Mouse (Mus musculus) CD4-positive, CD25-positive, alpha-beta regulatory T cell, adult 4 months (primary cell): ENCODE results near the gene Olfr1022. TPM values are rescaled to one million over a fixed set of nuclear protein-coding genes. Genes with fewer than 3 reads are reported as not detected.

ENCODE experiments used
- ATAC-seq: one replicate; pipeline ENCODE4 v1.8.0; 2017
- polyA plus RNA-seq, 2 experiments: library from polyadenylated mRNA; unstranded; fragments of 100-300 nt; shearing (Covaris generic); gene quantifications; one replicate each; pipeline ENCODE4 v1.2.1; 2017

Gene Olfr1022
- not detected for polyA plus RNA-seq

- no peak for ATAC-seq
Observed at GRCm38 (mm10) chr2:85868294-85868693, at the start of gene Olfr1022. Gene Olfr1022 (plus strand): TSS chr2:85868594.

- no peak for ATAC-seq
Observed at GRCm38 (mm10) chr2:85845383-85845782, 23.0 kb upstream of the Olfr1022 start, which contains the start of gene Olfr1019. Gene Olfr1019 (minus strand): TSS chr2:85845483.

GRCm38 (mm10) chr2:85846730-85847129 lies 21.7 kb upstream of the Olfr1022 start, which contains the start of gene Olfr1020:
Gene Olfr1020 (plus strand): TSS chr2:85847030.
- no peak for ATAC-seq

- ATAC-seq = no peak
Observed at GRCm38 (mm10) chr2:85885340-85885739, 16.9 kb downstream of the Olfr1022 start, which contains the start of gene Olfr1023. Gene Olfr1023 (plus strand): TSS chr2:85885640.

GRCm38 (mm10) chr2:85904952-85905351 lies 36.6 kb downstream of the Olfr1022 start, which contains the start of gene Olfr1024:
Gene Olfr1024 (minus strand): TSS chr2:85905052.
- ATAC-seq = no peak

GRCm38 (mm10) chr2:85913197-85913596 lies 44.8 kb downstream of the Olfr1022 start:
- no peak for ATAC-seq

- no peak for ATAC-seq
Observed at GRCm38 (mm10) chr2:85914893-85915292, 46.5 kb downstream of the Olfr1022 start, which contains the start of gene Olfr1025-ps1. Gene Olfr1025-ps1 (plus strand): TSS chr2:85915193.

Other genes starting within 250 kb of the Olfr1022 start
- not detected for gene Olfr1002, start 217.9 kb upstream of the Olfr1022 start, polyA plus RNA-seq
- gene Olfr154, start 204.1 kb upstream of the Olfr1022 start, polyA plus RNA-seq = not detected
- gene Olfr1006, start 189.8 kb upstream of the Olfr1022 start, polyA plus RNA-seq = not detected
- not detected for gene Olfr1008, start 179.2 kb upstream of the Olfr1022 start, polyA plus RNA-seq
- not detected for gene Olfr1009, start 153.2 kb upstream of the Olfr1022 start, polyA plus RNA-seq
- not detected for gene Olfr1012, start 105.8 kb upstream of the Olfr1022 start, polyA plus RNA-seq
- not detected for gene Olfr1013, start 101.5 kb upstream of the Olfr1022 start, polyA plus RNA-seq
- gene Olfr1014, start 95.9 kb upstream of the Olfr1022 start, polyA plus RNA-seq = not detected
- not detected for gene Olfr1015, start 86.6 kb upstream of the Olfr1022 start, polyA plus RNA-seq
- not detected for gene Olfr1016, start 66.0 kb upstream of the Olfr1022 start, polyA plus RNA-seq
- not detected for gene Olfr1018, start 50.1 kb upstream of the Olfr1022 start, polyA plus RNA-seq
- gene Olfr1019, start 23.1 kb upstream of the Olfr1022 start, polyA plus RNA-seq = not detected
- gene Olfr1020, start 21.6 kb upstream of the Olfr1022 start, polyA plus RNA-seq = not detected
- not detected for gene Olfr1023, start 17.0 kb downstream of the Olfr1022 start, polyA plus RNA-seq
- gene Olfr1024, start 36.5 kb downstream of the Olfr1022 start, polyA plus RNA-seq = not detected
- gene Olfr1025-ps1, start 46.6 kb downstream of the Olfr1022 start, polyA plus RNA-seq = not detected
- gene Olfr1026, start 53.0 kb downstream of the Olfr1022 start, polyA plus RNA-seq = not detected
- not detected for gene Olfr1028, start 81.8 kb downstream of the Olfr1022 start, polyA plus RNA-seq
- not detected for gene Olfr1029, start 105.3 kb downstream of the Olfr1022 start, polyA plus RNA-seq
- not detected for gene Olfr1030, start 110.7 kb downstream of the Olfr1022 start, polyA plus RNA-seq
- not detected for gene Olfr1031, start 121.7 kb downstream of the Olfr1022 start, polyA plus RNA-seq
- gene Olfr1032, start 136.9 kb downstream of the Olfr1022 start, polyA plus RNA-seq = not detected
- gene Olfr1033, start 152.0 kb downstream of the Olfr1022 start, polyA plus RNA-seq = not detected
- not detected for gene Olfr1034, start 177.3 kb downstream of the Olfr1022 start, polyA plus RNA-seq
- not detected for gene Olfr1036, start 205.4 kb downstream of the Olfr1022 start, polyA plus RNA-seq
- not detected for gene Olfr1037, start 218.8 kb downstream of the Olfr1022 start, polyA plus RNA-seq